Mouse (Mus musculus): ENCODE measurements around the gene Eml2. TPM values are rescaled to one million over a fixed set of nuclear protein-coding genes. Genes with fewer than 3 reads are reported as not detected.
A peak's percentile ranks its signal among the peaks of the same experiment; 100 is the strongest.

Eml2 gene
- polyA plus RNA-seq, 1 experiment: 0.25 TPM

DNA sequence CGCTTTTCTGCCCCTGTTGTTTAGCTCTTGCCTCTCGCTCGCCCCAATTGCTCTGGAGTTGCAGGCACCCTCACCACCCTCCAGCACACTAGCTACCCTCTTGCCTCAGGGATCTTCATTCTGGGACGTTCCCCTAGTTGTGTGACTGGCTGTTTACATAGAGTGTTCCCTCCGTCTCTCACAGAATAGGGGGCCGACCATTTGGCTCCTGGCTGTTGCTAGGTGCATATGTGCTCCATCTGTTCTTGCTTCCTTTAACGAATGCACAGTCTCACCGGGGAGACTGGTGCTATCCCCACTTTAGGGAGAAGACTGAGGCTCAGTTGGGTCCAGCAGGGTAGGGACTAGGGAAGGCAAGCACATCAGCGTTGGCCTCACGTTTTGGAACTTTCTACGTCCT is 17.6 kb upstream of the Eml2 start:
- Histone ChIP-seq H3K27me3 (ENCODE audit: control insufficient read depth) (peaks cover 34% of the 10 kb centered on the region), H3K36me3 (ENCODE audit: control insufficient read depth) (peaks cover 12% of the 10 kb centered on the region), H3K9me3 (ENCODE audit: control insufficient read depth, low read length) (no peaks in the 10 kb centered on the region), H3K4me3 (replicated peaks) (no peak overlapping the region), H3K4me1 (ENCODE audit: control insufficient read depth) (peaks cover 30% of the 10 kb centered on the region)
- TF ChIP-seq GATA1 (IDR thresholded peaks at IDR 0.05; ENCODE audit: low read length) (no peak), TAL1 (IDR thresholded peaks at IDR 0.05; ENCODE audit: low read length) (no peak)

DNA sequence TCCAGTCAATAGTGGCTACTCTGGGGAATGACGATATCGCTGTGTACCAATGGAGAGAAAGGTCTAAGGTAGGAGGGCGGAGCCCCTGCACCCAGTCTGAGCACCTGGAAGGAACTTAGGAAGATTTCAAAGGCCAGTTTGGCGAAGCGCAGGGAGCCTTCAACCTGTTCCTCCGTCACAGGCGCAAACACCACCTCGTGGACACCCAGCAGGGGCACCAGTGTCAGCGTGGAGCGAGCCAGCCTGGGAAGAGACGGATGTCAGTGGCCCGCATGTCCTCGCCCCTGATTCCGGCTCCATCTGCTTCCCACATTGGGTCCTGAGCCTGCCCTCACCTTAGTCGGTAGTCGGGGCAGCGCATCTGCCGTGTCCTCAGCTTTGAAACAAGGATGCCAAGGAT is 16.8 kb upstream of the Eml2 start:
- H3K9me3 ChIP-seq (ENCODE audit: control insufficient read depth, low read length): no peaks in the 10 kb centered on the region
- H3K4me3 ChIP-seq (replicated peaks): no peak overlapping the region
- H3K36me3 ChIP-seq (ENCODE audit: control insufficient read depth): peaks cover 5% of the 10 kb centered on the region
- H3K27me3 ChIP-seq (ENCODE audit: control insufficient read depth): peaks cover 42% of the 10 kb centered on the region
- peaks cover 38% of the 10 kb centered on the region for H3K4me1 ChIP-seq (ENCODE audit: control insufficient read depth)
- no peak for TF ChIP-seq TAL1 (IDR thresholded peaks at IDR 0.05; ENCODE audit: low read length)
- no peak for TF ChIP-seq GATA1 (IDR thresholded peaks at IDR 0.05; ENCODE audit: low read length)

DNA sequence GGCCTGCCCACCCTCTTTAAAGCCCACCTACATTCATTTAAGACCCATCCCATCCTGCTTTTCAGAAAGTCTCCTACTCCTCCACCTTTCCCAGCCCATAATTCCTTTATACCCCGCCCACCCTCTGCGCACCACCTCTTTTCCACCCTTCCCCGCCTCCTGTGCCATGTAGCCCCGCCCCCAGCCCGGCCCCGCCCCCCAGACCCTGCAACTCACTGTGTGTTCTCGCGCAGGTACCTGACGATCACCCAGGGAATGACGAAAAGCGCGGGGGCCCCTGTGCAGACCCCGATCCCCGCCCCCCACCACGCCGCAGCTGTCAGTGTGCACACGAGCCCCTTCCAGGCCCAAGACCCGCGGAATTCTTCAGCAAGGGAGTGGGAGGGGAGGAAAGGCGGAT is 16.1 kb upstream of the Eml2 start:
- peaks cover 49% of the 10 kb centered on the region for H3K27me3 ChIP-seq (ENCODE audit: control insufficient read depth)
- H3K36me3 ChIP-seq (ENCODE audit: control insufficient read depth): no peaks in the 10 kb centered on the region; the same call in none of the 2 replicates
- peak overlapping the region; percentile 38 for H3K4me3 ChIP-seq (replicated peaks)
- H3K9me3 ChIP-seq (ENCODE audit: control insufficient read depth, low read length): no peaks in the 10 kb centered on the region
- TF ChIP-seq TAL1 (IDR thresholded peaks at IDR 0.05; ENCODE audit: low read length) (no peak), GATA1 (IDR thresholded peaks at IDR 0.05; ENCODE audit: low read length) (no peak)
- peaks cover 45% of the 10 kb centered on the region for H3K4me1 ChIP-seq (ENCODE audit: control insufficient read depth)

DNA sequence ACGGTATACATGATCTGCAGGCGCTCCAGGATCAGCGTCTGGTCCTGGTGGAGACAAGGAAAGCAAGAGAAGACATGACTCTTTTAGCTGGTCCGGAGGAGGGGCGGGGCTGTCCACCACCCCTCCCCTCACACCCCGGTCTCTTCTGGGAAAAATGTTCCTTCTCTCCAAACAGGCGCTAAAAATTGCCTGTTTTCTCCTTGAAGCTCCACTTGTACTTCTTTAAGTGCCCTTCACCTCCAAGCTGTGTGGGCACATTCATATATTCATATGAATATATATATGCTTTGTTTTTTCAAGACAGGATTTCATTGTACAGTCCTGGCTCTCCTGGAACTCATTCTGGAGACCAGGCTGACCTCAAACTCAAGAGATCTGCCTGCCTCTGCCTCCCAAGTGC is 13.3 kb upstream of the Eml2 start:
- Histone ChIP-seq H3K9me3 (ENCODE audit: control insufficient read depth, low read length) (peaks cover 9% of the 10 kb centered on the region), H3K36me3 (ENCODE audit: control insufficient read depth) (no peaks in the 10 kb centered on the region), H3K4me3 (replicated peaks) (no peak overlapping the region), H3K27me3 (ENCODE audit: control insufficient read depth) (peaks cover 68% of the 10 kb centered on the region), H3K4me1 (ENCODE audit: control insufficient read depth) (peaks cover 46% of the 10 kb centered on the region)
- no peak for TF ChIP-seq TAL1 (IDR thresholded peaks at IDR 0.05; ENCODE audit: low read length)
- no peak for TF ChIP-seq GATA1 (IDR thresholded peaks at IDR 0.05; ENCODE audit: low read length)

DNA sequence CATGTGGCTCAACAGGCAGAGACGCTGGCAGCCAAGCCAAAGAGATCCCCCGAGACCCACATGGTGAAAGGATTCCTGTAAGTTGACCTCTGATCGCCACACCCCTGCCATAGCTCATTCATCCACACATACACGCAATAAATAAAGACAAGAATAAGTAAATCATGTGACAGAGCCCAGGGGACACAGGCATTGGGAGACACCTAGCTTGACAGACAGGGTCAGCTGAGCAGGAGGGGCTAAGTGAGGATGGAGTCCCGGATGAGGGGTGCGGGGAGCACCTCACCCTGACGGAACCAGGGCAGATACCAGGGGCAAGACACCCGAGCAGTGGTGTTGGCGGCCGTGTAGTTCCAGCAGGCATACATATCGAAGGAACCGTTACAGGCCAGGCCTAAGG is 12.5 kb upstream of the Eml2 start:
- Histone ChIP-seq H3K36me3 (ENCODE audit: control insufficient read depth) (no peaks in the 10 kb centered on the region), H3K4me1 (ENCODE audit: control insufficient read depth) (peaks cover 46% of the 10 kb centered on the region), H3K4me3 (replicated peaks) (no peak overlapping the region), H3K27me3 (ENCODE audit: control insufficient read depth) (peaks cover 74% of the 10 kb centered on the region), H3K9me3 (ENCODE audit: control insufficient read depth, low read length) (peaks cover 9% of the 10 kb centered on the region)
- TF ChIP-seq TAL1 (IDR thresholded peaks at IDR 0.05; ENCODE audit: low read length): no peak
- TF ChIP-seq GATA1 (IDR thresholded peaks at IDR 0.05; ENCODE audit: low read length): no peak

DNA sequence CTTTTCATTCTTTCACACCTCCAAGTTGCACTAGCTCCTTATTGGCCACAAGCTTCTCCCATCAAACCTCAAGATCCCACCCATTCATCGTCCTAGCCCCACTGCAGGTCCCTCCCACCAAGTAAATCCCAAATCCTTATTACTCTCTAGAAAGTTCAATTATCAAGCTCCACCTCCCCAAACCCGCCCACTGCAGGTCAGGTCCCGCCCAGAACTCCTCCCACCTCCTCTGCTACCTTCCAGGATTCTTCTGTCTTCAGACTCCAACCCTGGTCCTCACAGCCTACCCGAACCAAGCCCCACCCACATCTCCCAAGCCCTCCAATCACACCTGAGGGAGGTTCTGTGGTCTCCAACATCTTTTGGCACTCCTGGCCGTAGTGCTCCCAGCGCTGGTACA is 12.0 kb upstream of the Eml2 start:
- Histone ChIP-seq H3K9me3 (ENCODE audit: control insufficient read depth, low read length) (peaks cover 9% of the 10 kb centered on the region), H3K27me3 (ENCODE audit: control insufficient read depth) (peaks cover 73% of the 10 kb centered on the region), H3K4me1 (ENCODE audit: control insufficient read depth) (peaks cover 46% of the 10 kb centered on the region), H3K4me3 (replicated peaks) (no peak overlapping the region), H3K36me3 (ENCODE audit: control insufficient read depth) (no peaks in the 10 kb centered on the region)
- TF ChIP-seq GATA1 (IDR thresholded peaks at IDR 0.05; ENCODE audit: low read length) (no peak), TAL1 (IDR thresholded peaks at IDR 0.05; ENCODE audit: low read length) (no peak)

DNA sequence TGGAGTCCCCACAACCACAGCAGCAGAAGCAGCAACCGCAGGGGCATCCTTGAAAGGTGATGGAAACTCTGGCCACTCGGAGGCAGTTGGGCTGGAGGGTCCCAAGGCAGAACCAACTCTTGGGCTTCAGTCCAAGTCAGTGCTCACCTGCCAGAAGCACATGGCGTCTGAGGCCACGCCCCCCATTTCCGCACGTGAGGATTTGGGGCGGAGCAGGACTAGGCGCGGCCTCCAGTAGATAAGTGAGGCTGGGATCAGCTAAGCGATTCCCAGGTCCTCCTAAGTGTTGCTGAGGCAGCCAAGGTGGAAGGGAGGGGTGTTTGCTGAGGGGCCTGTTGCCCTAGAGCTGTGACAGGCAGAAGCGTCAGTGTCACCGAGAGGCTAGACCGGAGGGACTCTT is 11.2 kb upstream of the Eml2 start:
- H3K27me3 ChIP-seq (ENCODE audit: control insufficient read depth): peaks cover 72% of the 10 kb centered on the region
- peaks cover 9% of the 10 kb centered on the region for H3K9me3 ChIP-seq (ENCODE audit: control insufficient read depth, low read length)
- no peaks in the 10 kb centered on the region for H3K36me3 ChIP-seq (ENCODE audit: control insufficient read depth)
- H3K4me1 ChIP-seq (ENCODE audit: control insufficient read depth): peaks cover 38% of the 10 kb centered on the region
- TF ChIP-seq TAL1 (IDR thresholded peaks at IDR 0.05; ENCODE audit: low read length): no peak
- no peak for TF ChIP-seq GATA1 (IDR thresholded peaks at IDR 0.05; ENCODE audit: low read length)
- H3K4me3 ChIP-seq (replicated peaks): no peak overlapping the region

DNA sequence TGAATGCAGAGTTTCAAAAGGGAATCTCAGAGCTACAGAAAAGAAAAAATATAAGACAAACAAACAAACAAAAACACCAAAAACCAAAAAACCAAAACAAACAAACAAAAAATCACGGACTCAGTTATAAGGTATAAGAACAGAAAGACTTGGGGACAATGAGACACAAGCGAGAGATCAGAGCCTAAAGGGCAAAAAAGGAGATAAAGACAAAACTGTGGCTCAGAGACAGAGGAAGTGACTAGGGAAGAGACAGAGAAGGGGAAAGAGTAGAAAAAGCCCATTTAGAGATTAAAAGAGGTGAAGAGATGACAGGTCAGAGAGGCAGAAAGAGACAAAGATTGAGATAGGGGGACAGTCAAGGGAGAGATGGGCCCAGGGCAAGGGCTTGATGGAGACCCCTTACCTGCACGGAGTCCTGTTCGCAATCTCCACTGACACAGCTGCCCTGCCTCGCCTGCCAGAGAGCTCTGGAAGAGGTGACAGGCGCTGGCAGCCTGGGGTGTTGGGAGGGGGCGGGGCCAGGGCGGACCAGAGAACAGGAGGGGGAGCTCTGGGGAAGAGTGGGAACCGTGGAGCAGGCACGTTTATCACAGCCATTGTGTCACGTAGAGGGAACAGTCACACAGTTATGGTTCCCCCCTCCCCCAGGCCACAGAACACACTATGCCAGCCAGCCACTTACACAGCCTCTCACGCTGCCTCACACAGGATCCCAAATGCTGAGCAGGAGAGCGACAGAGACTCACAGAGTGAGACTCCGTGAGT is 10.4 kb upstream of the Eml2 start, which contains the start of gene Gipr:
Gene Gipr, minus strand, starts transcription at position 472 of the 768 bp plus-strand sequence.
- Histone ChIP-seq H3K4me3 (replicated peaks) (no peak within 1 kb of the TSS), H3K36me3 (ENCODE audit: control insufficient read depth) (no peaks in the 10 kb centered on the region), H3K27me3 (ENCODE audit: control insufficient read depth) (peaks cover 73% of the 10 kb centered on the region), H3K4me1 (ENCODE audit: control insufficient read depth) (peaks cover 29% of the 10 kb centered on the region), H3K9me3 (ENCODE audit: control insufficient read depth, low read length) (peaks cover 9% of the 10 kb centered on the region)
- no peak for TF ChIP-seq GATA1 (IDR thresholded peaks at IDR 0.05; ENCODE audit: low read length)
- no peak for TF ChIP-seq TAL1 (IDR thresholded peaks at IDR 0.05; ENCODE audit: low read length)

DNA sequence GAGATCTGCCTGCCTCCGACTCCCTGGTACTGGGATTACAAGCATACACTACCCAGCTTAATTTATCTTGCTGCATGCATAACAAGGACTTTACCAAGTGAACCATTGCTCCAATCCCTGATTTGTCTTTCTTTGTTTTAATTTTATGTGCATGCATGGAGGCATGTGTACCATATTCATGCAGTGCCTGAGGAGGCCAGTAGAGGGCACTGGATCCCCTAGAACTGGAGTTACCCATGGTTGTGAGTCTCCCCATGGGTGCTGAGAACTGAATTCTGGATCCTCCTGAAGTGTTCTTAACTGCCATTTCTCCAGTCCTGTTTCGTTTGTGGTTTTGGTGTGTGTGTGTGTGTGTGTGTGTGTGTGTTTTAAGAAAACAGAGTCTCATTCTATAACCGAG is 9.2 kb upstream of the Eml2 start:
- Histone ChIP-seq H3K9me3 (ENCODE audit: control insufficient read depth, low read length) (peaks cover 9% of the 10 kb centered on the region), H3K27me3 (ENCODE audit: control insufficient read depth) (peaks cover 74% of the 10 kb centered on the region), H3K36me3 (ENCODE audit: control insufficient read depth) (no peaks in the 10 kb centered on the region), H3K4me3 (replicated peaks) (no peak overlapping the region), H3K4me1 (ENCODE audit: control insufficient read depth) (peaks cover 29% of the 10 kb centered on the region)
- TF ChIP-seq GATA1 (IDR thresholded peaks at IDR 0.05; ENCODE audit: low read length) (no peak), TAL1 (IDR thresholded peaks at IDR 0.05; ENCODE audit: low read length) (no peak)
